Mouse (Mus musculus): ENCODE results near the gene Tnrc18. TPM values are rescaled to one million over a fixed set of nuclear protein-coding genes. Genes with fewer than 3 reads are reported as not detected.

Gene Tnrc18
- polyA plus RNA-seq, 1 experiment: 0.97 TPM

- Histone ChIP-seq H3K9me3 (ENCODE audit: control insufficient read depth, low read length) (peaks cover 6% of the 10 kb centered on the region), H3K27me3 (ENCODE audit: control insufficient read depth) (peaks cover 27% of the 10 kb centered on the region), H3K4me3 (replicated peaks) (no peak overlapping the region), H3K4me1 (ENCODE audit: control insufficient read depth) (peaks cover 6% of the 10 kb centered on the region), H3K36me3 (ENCODE audit: control insufficient read depth) (no peaks in the 10 kb centered on the region)
- TF ChIP-seq TAL1 (IDR thresholded peaks at IDR 0.05; ENCODE audit: low read length) (no peak), GATA1 (IDR thresholded peaks at IDR 0.05; ENCODE audit: low read length) (no peak)
These were observed 120.6 kb downstream of the Tnrc18 start for GRCm38 (mm10) chr5:142696865-142697264.

DNA sequence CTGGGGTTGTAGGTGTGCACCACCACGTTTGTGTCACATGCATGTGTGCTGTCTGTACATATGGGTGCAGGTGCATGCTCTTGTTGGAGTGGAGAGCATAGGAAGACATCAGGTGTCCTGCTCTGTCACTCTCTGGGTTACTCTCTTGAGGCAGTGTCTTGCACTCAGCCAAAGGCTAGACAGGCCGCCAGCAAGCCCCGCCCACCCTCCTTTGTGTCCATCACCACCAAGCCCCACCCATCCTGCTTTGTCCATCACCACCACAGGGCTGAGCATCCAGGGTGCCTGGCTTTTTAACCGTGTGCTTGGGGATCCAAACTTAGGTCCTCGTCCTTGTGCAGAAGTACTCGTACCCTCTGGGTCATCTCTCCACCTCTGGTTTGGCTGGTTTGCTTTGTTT is 121.2 kb downstream of the Tnrc18 start:
- Histone ChIP-seq H3K27me3 (ENCODE audit: control insufficient read depth) (peaks cover 21% of the 10 kb centered on the region), H3K4me1 (ENCODE audit: control insufficient read depth) (peaks cover under 1% of the 10 kb centered on the region; the same call in 1 of the 2 replicates), H3K4me3 (replicated peaks) (no peak overlapping the region), H3K9me3 (ENCODE audit: control insufficient read depth, low read length) (peaks cover 4% of the 10 kb centered on the region; the same call in 1 of the 2 replicates), H3K36me3 (ENCODE audit: control insufficient read depth) (no peaks in the 10 kb centered on the region)
- TF ChIP-seq GATA1 (IDR thresholded peaks at IDR 0.05; ENCODE audit: low read length) (no peak), TAL1 (IDR thresholded peaks at IDR 0.05; ENCODE audit: low read length) (no peak)

GRCm38 (mm10) chr5:142694627-142695340 is 122.7 kb downstream of the Tnrc18 start:
- Histone ChIP-seq H3K4me3 (replicated peaks) (no peak overlapping the region), H3K9me3 (ENCODE audit: control insufficient read depth, low read length) (peaks cover 2% of the 10 kb centered on the region; the same call in 1 of the 2 replicates), H3K36me3 (ENCODE audit: control insufficient read depth) (no peaks in the 10 kb centered on the region), H3K27me3 (ENCODE audit: control insufficient read depth) (peaks cover 6% of the 10 kb centered on the region), H3K4me1 (ENCODE audit: control insufficient read depth) (no peaks in the 10 kb centered on the region)
- TF ChIP-seq TAL1 (IDR thresholded peaks at IDR 0.05; ENCODE audit: low read length) (no peak), GATA1 (IDR thresholded peaks at IDR 0.05; ENCODE audit: low read length) (no peak)

DNA sequence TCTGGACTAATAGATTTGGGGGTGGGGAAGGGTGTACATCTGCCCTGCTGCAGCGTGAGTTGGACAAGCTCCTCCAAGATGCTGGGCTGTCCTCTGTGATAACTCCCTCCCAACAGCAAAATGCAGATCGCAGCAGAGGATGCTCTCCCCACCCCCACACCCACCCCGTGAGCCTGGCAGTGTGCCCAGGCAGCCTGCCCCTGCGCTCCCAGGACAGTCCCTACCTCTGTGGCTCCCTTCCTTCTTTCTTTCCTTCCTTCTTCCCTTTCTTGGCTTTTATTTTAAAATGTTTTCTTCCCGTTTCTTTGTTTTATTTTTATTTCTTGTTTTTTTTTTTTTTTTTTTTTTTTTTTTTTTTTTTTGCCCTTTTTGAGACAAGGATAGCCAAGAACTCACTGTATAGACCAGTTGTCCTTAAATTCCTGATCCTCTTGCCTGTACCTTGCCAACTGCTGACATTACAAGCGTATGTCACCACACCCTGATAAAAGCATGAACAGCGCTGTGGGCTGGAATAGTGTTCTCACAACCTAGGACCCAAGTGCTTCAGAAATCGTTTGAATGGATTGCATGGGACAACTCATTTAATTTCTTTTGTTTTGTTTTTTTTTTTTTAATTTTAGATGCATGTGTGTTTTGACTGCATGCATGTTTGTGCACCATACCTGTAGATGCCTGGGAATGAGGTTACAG is 123.6 kb downstream of the Tnrc18 start:
- no peaks in the 10 kb centered on the region for H3K36me3 ChIP-seq (ENCODE audit: control insufficient read depth)
- no peak overlapping the region for H3K4me3 ChIP-seq (replicated peaks)
- no peaks in the 10 kb centered on the region for H3K4me1 ChIP-seq (ENCODE audit: control insufficient read depth)
- H3K9me3 ChIP-seq (ENCODE audit: control insufficient read depth, low read length): peaks cover 2% of the 10 kb centered on the region; the same call in 1 of the 2 replicates
- no peak for TF ChIP-seq GATA1 (IDR thresholded peaks at IDR 0.05; ENCODE audit: low read length)
- H3K27me3 ChIP-seq (ENCODE audit: control insufficient read depth): peaks cover 9% of the 10 kb centered on the region

DNA sequence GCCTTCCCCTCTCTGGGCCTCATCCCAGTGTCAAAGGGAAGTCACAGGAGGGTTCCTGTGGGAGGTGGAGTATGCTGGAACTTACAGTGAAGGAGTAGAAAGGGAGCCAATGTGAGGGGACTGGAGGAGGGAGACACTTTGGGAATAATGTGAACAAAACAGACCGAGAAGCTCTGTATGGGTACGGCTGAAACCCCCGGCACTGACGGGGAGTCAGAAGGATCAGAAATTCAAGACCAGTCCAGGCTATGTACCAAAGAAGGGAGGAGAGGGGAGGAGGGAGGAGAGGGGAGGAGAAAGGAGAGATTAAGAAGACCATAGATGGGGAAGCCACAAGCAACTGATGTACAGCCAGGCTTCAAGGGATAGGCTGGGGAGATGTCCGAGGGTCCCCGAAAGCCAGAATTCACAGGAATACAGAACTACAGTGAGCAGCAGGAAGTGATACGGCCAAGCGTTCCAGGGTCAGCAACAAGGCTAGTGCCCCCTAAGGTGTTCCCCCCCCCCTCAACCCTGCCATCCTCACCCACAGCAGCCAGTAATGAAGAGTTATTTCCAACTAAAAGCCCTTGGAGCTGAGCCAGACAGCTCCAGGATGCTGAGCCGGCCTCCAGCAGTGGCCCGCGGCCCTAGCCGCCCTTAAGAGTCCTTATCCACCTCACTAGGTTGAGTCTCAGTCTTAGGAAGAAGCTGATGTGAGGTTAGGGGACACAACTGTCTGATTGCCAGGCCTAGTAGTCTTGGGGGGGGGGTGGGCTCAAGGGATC is 124.3 kb downstream of the Tnrc18 start:
- TF ChIP-seq GATA1 (IDR thresholded peaks at IDR 0.05; ENCODE audit: low read length) (no peak), TAL1 (IDR thresholded peaks at IDR 0.05; ENCODE audit: low read length) (no peak)
- Histone ChIP-seq H3K36me3 (ENCODE audit: control insufficient read depth) (no peaks in the 10 kb centered on the region), H3K9me3 (ENCODE audit: control insufficient read depth, low read length) (no peaks in the 10 kb centered on the region), H3K27me3 (ENCODE audit: control insufficient read depth) (peaks cover 6% of the 10 kb centered on the region), H3K4me3 (replicated peaks) (no peak overlapping the region), H3K4me1 (ENCODE audit: control insufficient read depth) (no peaks in the 10 kb centered on the region)

GRCm38 (mm10) chr5:142692248-142692647 is 125.2 kb downstream of the Tnrc18 start, which contains the start of gene Slc29a4:
Slc29a4 (plus strand) TSS chr5:142692512.
- Histone ChIP-seq H3K4me3 (replicated peaks) (no peak within 1 kb of the TSS), H3K36me3 (ENCODE audit: control insufficient read depth) (no peaks in the 10 kb centered on the region), H3K9me3 (ENCODE audit: control insufficient read depth, low read length) (no peaks in the 10 kb centered on the region), H3K27me3 (ENCODE audit: control insufficient read depth) (peaks cover 6% of the 10 kb centered on the region), H3K4me1 (ENCODE audit: control insufficient read depth) (no peaks in the 10 kb centered on the region)
- TF ChIP-seq GATA1 (IDR thresholded peaks at IDR 0.05; ENCODE audit: low read length) (no peak), TAL1 (IDR thresholded peaks at IDR 0.05; ENCODE audit: low read length) (no peak)

- Histone ChIP-seq H3K27me3 (ENCODE audit: control insufficient read depth) (peaks cover 4% of the 10 kb centered on the region), H3K4me1 (ENCODE audit: control insufficient read depth) (no peaks in the 10 kb centered on the region), H3K36me3 (ENCODE audit: control insufficient read depth) (no peaks in the 10 kb centered on the region), H3K9me3 (ENCODE audit: control insufficient read depth, low read length) (no peaks in the 10 kb centered on the region), H3K4me3 (replicated peaks) (no peak overlapping the region)
- TF ChIP-seq TAL1 (IDR thresholded peaks at IDR 0.05; ENCODE audit: low read length) (no peak), GATA1 (IDR thresholded peaks at IDR 0.05; ENCODE audit: low read length) (no peak)
These were observed 127.1 kb downstream of the Tnrc18 start for GRCm38 (mm10) chr5:142690343-142690742.

DNA sequence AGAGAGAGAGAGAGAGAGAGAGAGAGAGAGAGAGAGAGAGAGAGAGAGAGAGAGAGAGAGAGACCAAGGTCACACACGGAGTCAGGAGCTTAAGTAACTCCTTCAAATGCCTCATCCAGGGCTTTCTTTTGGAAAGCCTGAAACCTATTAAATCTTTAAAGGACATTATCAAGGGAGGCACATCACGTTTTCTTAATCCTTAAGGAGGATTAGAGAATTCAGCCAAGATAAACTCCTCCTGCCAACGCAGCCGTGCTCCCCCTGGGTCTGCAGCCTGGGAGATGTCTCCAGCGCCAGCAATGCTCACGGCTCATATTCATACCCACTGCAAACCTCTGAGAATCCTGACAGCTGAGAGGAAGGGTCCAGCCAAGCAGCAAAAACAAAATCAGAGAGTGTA is 128.6 kb downstream of the Tnrc18 start:
- Histone ChIP-seq H3K36me3 (ENCODE audit: control insufficient read depth) (no peaks in the 10 kb centered on the region), H3K27me3 (ENCODE audit: control insufficient read depth) (peaks cover 4% of the 10 kb centered on the region), H3K4me1 (ENCODE audit: control insufficient read depth) (no peaks in the 10 kb centered on the region), H3K4me3 (replicated peaks) (no peak overlapping the region), H3K9me3 (ENCODE audit: control insufficient read depth, low read length) (no peaks in the 10 kb centered on the region)
- TF ChIP-seq TAL1 (IDR thresholded peaks at IDR 0.05; ENCODE audit: low read length) (no peak), GATA1 (IDR thresholded peaks at IDR 0.05; ENCODE audit: low read length) (no peak)

- H3K4me3 ChIP-seq (replicated peaks): no peak overlapping the region
- H3K36me3 ChIP-seq (ENCODE audit: control insufficient read depth): no peaks in the 10 kb centered on the region
- peaks cover 11% of the 10 kb centered on the region for H3K9me3 ChIP-seq (ENCODE audit: control insufficient read depth, low read length)
- no peaks in the 10 kb centered on the region; the same call in 1 of the 2 replicates for H3K27me3 ChIP-seq (ENCODE audit: control insufficient read depth)
- peaks cover 20% of the 10 kb centered on the region for H3K4me1 ChIP-seq (ENCODE audit: control insufficient read depth)
- no peak for TF ChIP-seq GATA1 (IDR thresholded peaks at IDR 0.05; ENCODE audit: low read length)
- TF ChIP-seq TAL1 (IDR thresholded peaks at IDR 0.05; ENCODE audit: low read length): no peak
These were observed 134.9 kb downstream of the Tnrc18 start for GRCm38 (mm10) chr5:142682529-142682928.

Data from erythroblast, embryonic 14.5 days (primary cell).